Mouse (Mus musculus) yolk sac, embryonic 10.5 days (tissue): ENCODE data around the gene Vmn2r86.
"Not testable (repeated sequence)": the region's sequence is repeated elsewhere in the genome, so short reads cannot be mapped to it uniquely, and the experiment has no call there.

Experiments used
- DNase-seq: peaks from one replicate; pipeline ENCODE4 v3.0.0-alpha.2; 2017; ENCODE audit warnings: low spot score

The Vmn2r86 gene

DNA sequence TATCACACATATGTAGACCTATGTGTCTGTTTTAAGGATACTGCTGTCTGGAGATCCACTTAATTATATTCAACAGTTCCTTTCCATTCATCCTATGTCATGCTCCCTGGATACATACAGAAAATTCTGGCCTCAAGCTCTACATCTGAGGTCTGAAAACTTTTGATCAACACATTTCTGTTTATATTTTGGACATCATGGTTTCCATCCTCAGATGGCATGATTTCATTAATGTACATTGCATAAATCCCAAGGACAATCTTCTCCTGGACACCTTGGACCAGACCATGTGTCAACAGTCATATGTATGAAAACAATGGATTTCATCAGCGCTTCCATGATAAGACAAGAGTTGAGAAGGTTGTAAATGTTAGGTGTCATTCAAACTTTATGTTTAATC is at the start of gene Vmn2r86:
Vmn2r86 (minus strand) TSS at position 101 of the 400 bp plus-strand sequence.
- not testable (repeated sequence) for DNase-seq

DNA sequence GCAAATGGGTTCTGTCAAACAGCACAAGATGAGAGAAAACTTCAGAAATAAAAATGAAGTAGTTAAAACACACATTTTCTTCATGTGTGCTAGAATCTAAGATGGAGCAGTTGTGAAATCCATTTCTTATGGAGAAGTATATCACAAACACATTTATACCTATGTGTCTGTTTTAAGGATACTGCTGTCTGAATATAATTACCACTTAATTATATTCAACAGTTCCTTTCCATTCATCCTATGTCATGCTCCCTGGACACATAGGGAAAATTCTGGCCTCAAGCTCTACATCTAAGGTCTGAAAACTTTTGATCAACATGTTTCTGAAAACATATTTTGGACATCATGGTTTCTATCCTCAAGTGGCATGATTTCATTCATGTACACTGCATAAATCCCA is 41.4 kb upstream of the Vmn2r86 start, which contains the start of gene Vmn2r87:
Vmn2r87 (minus strand) TSS at position 101 of the 400 bp plus-strand sequence.
- no peak for DNase-seq

DNA sequence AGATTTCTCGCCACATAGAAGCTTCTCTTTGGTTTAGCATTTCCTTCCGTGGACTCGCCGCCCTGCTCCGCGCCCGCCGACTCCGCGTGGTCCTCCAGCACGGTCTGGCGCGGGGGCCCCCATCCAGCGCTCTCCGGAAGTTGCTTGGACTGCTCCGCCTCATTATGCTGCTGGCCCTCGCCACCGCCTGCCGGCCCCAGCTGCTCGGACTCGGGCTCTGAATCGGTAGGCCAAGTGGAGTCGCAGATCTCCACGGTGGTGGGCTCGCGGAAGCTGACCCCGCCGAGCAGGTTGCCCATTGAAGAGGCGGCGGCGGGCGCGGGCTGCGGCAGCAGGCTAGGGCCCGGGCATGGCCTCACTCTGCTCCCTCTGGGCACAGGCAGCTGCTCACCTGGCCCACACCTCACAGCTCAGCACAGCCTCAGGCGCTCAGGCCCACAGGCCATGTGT is 14.5 kb upstream of the Vmn2r86 start:
- peak; percentile 50 for DNase-seq

DNA sequence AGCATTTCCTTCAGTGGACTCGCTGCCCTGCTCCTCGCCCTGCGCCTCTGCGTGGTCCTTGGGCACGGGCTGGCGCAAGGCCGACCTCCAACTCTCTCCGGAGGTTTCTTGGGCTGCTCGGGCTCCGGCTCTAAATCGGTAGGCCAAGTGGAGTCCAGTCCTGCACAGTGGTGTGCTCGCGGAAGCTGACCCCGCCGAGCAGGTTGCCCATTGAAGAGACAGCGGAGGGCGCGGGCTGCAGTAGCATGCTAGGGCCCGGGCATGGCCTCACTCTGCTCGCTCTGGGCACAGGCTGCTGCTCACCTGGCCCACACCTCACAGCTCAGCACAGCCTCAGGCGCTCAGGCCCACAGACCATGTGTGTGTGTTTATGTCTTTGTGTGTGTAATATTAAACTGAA is 11.1 kb downstream of the Vmn2r86 start:
- DNase-seq: no peak

DNA sequence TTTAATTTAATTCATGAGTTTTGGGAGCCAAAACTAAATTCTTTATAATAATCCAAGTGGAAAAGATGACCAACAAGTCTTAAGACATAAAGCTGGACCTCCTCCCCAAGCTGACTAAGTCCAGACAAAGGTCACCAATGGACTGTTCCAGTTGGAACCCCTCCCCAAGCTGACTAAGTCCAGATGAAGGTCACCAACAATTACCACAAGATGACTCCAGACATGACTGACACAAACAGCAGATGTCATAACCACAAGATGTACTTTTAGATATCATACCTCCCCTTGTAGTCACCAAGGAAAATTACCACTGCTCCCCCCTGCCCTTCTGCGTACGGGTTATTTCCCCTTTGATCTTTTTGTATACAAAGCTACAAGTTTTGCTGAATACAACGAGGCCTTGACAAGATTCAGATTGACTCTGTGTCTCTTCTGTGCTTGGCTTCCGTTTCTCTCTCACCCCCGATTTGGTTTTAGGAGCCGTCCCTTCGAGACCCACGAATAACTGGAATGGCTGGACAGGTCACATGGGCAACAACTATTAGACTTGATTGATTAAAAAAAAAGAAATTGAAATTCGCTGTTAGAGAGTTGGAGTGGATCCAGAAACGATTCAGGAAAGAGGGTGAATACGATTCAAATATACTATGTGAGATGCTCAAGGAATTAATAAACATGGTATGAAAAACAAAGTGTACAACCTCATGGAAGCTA is 21.5 kb downstream of the Vmn2r86 start:
- DNase-seq: not testable (repeated sequence)

DNA sequence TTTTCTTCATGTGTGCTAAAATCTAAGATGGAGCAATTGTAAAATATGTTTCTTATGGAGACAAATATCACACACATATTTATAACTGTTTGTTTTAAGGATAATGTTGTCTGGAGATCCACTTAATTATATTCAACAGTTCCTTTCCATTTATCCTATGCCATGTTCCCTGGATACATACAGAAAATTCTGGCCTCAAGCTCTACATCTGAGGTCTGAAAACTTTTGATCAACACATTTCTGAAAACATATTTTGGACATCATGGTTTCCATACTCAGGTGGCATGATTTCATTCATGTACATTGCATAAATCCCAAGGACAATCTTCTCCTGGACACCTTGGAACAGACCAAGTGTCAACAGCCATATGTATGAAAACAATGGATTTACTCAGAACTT is 26.2 kb downstream of the Vmn2r86 start, which contains the start of gene Vmn2r85:
Vmn2r85 (minus strand) TSS at position 101 of the 400 bp plus-strand sequence.
- not testable (repeated sequence) for DNase-seq

DNA sequence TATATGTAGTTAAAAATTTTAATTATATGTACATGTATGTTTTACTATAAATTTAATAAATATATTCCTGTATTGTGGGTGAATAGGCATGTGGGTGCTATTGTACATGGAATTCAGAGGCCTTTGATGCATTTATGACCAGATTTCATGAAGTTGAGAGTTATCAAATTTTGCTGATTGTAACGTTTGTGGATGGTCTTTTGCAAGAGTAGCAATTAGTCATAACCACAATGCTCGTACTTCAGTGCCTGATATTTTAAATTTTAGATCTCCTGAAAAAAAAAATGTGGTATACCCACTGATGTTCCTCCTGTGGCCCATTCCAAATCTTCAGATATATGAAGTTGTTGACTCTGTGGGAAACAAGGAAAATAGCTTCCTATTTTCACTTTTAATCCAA is 33.5 kb downstream of the Vmn2r86 start:
- DNase-seq: not testable (repeated sequence)

DNA sequence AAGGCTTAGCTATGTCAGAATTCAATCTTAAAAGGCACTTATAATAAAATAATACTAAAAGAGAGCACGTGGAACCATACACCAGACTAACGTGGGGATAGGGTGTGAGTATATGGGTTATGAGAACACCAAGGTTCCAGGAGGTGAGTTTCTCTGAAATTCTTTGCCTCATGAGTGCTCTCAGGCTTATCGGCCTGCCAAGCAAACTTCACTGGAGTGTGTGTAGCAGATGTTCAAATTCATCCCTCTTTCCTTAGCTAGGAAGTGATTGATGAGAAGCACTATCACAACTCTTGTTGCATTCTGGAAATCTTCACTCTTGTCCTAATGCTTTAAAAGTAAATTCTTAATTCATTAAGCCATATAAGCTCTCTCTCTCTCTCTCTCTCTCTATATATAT is 35.4 kb downstream of the Vmn2r86 start:
- no peak for DNase-seq

DNA sequence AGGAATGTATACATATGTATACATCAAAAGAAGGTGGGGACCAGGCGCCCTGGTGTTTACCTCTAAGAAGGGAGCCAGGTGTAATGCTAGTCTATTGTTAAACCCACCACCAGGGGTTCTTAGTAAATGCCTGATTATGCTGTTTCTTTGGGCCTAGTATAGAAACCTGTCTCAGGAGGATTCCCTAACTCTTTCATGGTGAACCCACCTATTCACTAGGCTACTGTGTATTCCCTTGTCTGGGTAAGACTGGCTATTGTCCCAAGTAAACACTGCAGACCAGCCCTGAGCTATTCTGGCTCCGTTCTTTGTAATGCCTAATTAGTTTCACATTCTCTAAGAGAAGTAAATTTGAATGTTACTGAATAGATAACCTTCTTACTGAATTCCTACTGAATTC is 35.9 kb downstream of the Vmn2r86 start:
- not testable (repeated sequence) for DNase-seq

DNA sequence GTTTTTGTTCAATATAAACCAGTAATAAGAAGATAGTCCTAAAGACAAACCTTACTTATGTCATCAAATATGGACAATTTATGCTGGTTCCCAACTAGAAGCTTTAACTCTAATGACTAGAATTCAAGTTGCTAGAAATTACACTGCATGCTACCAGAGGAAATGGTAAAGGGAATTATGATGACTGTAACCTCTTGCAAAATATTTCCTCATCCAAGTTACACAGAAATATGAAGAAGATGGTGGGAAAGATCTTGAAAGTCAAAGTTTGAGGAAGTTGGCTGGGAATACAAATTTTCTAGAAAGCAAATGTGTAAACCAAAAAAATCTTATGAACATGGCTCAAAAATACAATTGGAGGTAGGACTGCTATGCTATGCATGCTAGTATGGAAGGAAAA is 39.5 kb downstream of the Vmn2r86 start:
- not testable (repeated sequence) for DNase-seq

DNA sequence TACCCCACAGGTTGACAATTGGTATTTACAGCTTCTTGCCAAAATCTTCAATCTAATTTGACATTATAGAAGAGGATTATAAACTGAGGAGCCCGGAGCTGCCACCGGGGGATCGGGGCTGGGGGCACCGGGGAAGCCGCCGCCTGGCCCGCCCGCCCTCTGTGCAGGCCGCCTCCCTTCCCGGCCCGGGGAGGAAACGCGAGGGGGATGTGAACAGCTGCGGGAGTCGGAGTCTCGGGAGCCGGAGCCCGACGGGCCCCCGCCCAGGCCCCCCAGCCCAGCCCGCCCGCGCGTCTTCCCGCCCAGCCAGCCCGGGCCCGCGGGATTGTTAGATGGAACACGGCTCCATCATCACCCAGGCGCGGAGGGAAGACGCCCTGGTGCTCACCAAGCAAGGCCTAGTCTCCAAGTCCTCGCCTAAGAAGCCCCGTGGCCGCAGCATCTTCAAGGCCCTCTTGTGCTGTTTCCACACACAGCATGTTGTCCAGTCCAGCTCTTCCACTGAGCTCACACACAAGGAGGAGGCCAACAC is 43.6 kb downstream of the Vmn2r86 start:
- not testable (repeated sequence) for DNase-seq

DNA sequence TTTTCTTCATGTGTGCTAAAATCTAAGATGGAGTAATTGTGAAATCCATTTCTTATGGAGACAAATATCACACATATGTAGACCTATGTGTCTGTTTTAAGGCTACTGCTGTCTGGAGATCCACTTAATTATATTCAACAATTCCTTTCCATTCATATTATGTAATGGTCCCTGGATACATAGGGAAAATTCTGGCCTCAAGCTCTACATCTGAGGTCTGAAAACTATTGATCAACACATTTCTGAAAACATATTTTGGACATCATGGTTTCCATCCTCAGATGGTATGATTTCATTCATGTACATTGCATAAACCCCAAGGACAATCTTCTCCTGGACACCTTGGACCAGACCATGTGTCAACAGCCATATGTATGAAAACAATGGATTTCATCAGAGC is 61.6 kb downstream of the Vmn2r86 start, which contains the start of gene Vmn2r84:
Vmn2r84 (minus strand) TSS at position 101 of the 400 bp plus-strand sequence.
- DNase-seq: no peak
